Mouse (Mus musculus): ENCODE measurements around the gene Tekt4.

DNA sequence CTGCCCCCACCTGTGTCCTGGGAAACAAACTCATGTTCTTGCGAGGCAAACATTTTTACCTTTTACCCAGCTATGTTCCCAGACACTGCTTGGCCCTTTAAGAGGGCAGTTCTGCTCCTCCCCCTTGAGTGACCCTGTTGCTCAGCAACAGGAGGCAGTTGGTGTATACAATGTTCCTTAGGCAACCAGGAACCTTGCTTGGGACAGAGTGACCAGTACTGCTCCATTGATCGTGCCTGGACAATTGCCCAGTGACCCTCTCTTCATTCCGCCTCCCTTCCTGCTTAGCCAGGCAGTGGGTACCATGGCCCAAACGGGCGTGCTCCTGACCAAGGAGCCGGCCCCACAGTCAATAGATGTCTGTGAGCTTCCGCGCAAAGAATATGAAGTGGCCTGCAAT is 17.0 kb downstream of the Tekt4 start:
- TF ChIP-seq CTCF (IDR thresholded peaks at IDR 0.05; ENCODE audit: low read depth) = no peak
- TF ChIP-seq EP300 (IDR thresholded peaks at IDR 0.05; ENCODE audit: low read depth) = peak; percentile 60; the same call in 1 of the 2 replicates

All from liver, postnatal 0 days (tissue).